Mouse (Mus musculus) stomach, postnatal 0 days (tissue): Measurements from ENCODE around the gene Rreb1. TPM values are rescaled to one million over a fixed set of nuclear protein-coding genes. Genes with fewer than 3 reads are reported as not detected.

ENCODE experiments used
- ATAC-seq: fragments of 200-750 bp; cut with Nextera tagmentation; 2 replicates; pipeline ENCODE4 v1.8.0; 2017; ENCODE audit not compliant: low FRiP score, low TSS enrichment
- DNase-seq: peaks from one replicate; pipeline ENCODE4 v3.0.0-alpha.2; 2016; ENCODE audit warnings: low spot score
- H3K27ac ChIP-seq: fragments of 300-500 bp; sonication (generic); replicated peaks from 2 replicates; pipeline ENCODE4 v1.5.1; 2014; ENCODE audit warnings: mild to moderate bottlenecking, control low read depth
- H3K27me3 ChIP-seq: fragments of 300-500 bp; sonication (generic); 2 replicates; pipeline ENCODE4 v1.6.1; 2014; ENCODE audit warnings: low read length; ENCODE audit not compliant: control insufficient read depth, insufficient read depth
- H3K36me3 ChIP-seq: fragments of 300-500 bp; sonication (generic); 2 replicates; pipeline ENCODE4 v1.6.1; 2014; ENCODE audit warnings: low read length, mixed read lengths; ENCODE audit not compliant: control insufficient read depth, insufficient read depth
- H3K4me1 ChIP-seq: fragments of 300-500 bp; sonication (generic); replicated peaks from 2 replicates; pipeline ENCODE4 v1.6.1; 2014; ENCODE audit warnings: antibody characterized with exemption; ENCODE audit not compliant: control insufficient read depth, insufficient read depth
- H3K4me2 ChIP-seq: fragments of 300-500 bp; sonication (generic); replicated peaks from 2 replicates; pipeline ENCODE4 v1.6.1; 2014; ENCODE audit warnings: low read depth, mild to moderate bottlenecking, control low read depth, moderate library complexity
- H3K4me3 ChIP-seq: fragments of 300-500 bp; sonication (generic); 2 replicates; pipeline ENCODE4 v1.5.1; 2014; ENCODE audit warnings: low read depth, low read length, control low read depth
- H3K9ac ChIP-seq: fragments of 300-500 bp; sonication (generic); 2 replicates; pipeline ENCODE4 v1.6.1; 2014; ENCODE audit warnings: mild to moderate bottlenecking, low read length, control low read depth, mixed read lengths
- H3K9me3 ChIP-seq: fragments of 300-500 bp; sonication (generic); 2 replicates; pipeline ENCODE4 v1.6.1; 2016; ENCODE audit warnings: low read length; ENCODE audit not compliant: control insufficient read depth
- CTCF ChIP-seq: IDR thresholded peaks from 2 replicates; pipeline ENCODE4 v1.5.1; 2016; ENCODE audit warnings: antibody characterized with exemption, low read depth, mild to moderate bottlenecking, moderate library complexity
- EP300 ChIP-seq: optimal IDR thresholded peaks from 2 replicates; pipeline ENCODE3; 2016; ENCODE audit warnings: antibody characterized with exemption
- WGBS: fragments of 180-500 bp; shearing (Covaris S2); extraction: QIAGEN DNeasy Blood & Tissue Kit; methylation state at CpG from one replicate; pipeline ENCODE4 v1.1.7; 2014; 5-methylcytosine and 5-hydroxymethylcytosine counted together
- polyA plus RNA-seq: library from polyadenylated mRNA; unstranded; fragments of >200 nt; fragmentation: Nextera tagmentation; extraction: Ambion mirVana; gene quantifications from 2 replicates; pipeline ENCODE4 v1.2.1, GENCODE M21; 2015

The Rreb1 gene
- polyA plus RNA-seq, 1 experiment from 2014 or later, result 6.0 TPM

GRCm38 (mm10) chr13:37827263-37827995 is 49.2 kb downstream of the Rreb1 start:
- Histone ChIP-seq H3K36me3 (no peaks in the 10 kb centered on the region), H3K9ac (peak overlapping the region; percentile 84), H3K4me2 (peak overlapping the region; percentile 100), H3K27ac (peak overlapping the region; percentile 94), H3K27me3 (no peaks in the 10 kb centered on the region), H3K4me1 (peaks cover 4% of the 10 kb centered on the region), H3K4me3 (peak overlapping the region; percentile 83), H3K9me3 (no peaks in the 10 kb centered on the region)
- DNase-seq, result peak; percentile 48
- TF ChIP-seq EP300 (no peak), CTCF (peak; percentile 12; the same call in 1 of the 2 replicates)
- WGBS, result 1% methylated on average over 67 of the region's 69 CpGs
- peak; percentile 58; the same call in 1 of the 2 replicates for ATAC-seq

- no peak for ATAC-seq
- Histone ChIP-seq H3K4me3 (peak overlapping the region; percentile 83), H3K9ac (peak overlapping the region; percentile 84), H3K36me3 (no peaks in the 10 kb centered on the region), H3K9me3 (no peaks in the 10 kb centered on the region), H3K4me1 (peaks cover 4% of the 10 kb centered on the region), H3K27me3 (no peaks in the 10 kb centered on the region), H3K4me2 (peak overlapping the region; percentile 100), H3K27ac (peak overlapping the region; percentile 94)
- no peak for DNase-seq
- TF ChIP-seq EP300 (no peak), CTCF (no peak)
- 17% methylated on average over 13 of the region's 13 CpGs for WGBS
Measured at GRCm38 (mm10) chr13:37827996-37828579, 49.9 kb downstream of the Rreb1 start.

- WGBS, result 55% methylated on average over 6 of the region's 6 CpGs
- no peaks in the 10 kb centered on the region for H3K27me3 ChIP-seq
Measured at GRCm38 (mm10) chr13:37828928-37829327, 50.7 kb downstream of the Rreb1 start.

GRCm38 (mm10) chr13:37830256-37830655 is 52.1 kb downstream of the Rreb1 start:
- Histone ChIP-seq H3K4me1 (peaks cover 4% of the 10 kb centered on the region), H3K27me3 (no peaks in the 10 kb centered on the region)

More at GRCm38 (mm10) chr13:37828928-37829327, 50.7 kb downstream of the Rreb1 start:
- no peak overlapping the region for H3K9ac ChIP-seq
- TF ChIP-seq EP300, result no peak
- no peak for TF ChIP-seq CTCF
- DNase-seq (no peak), ATAC-seq (no peak)
- H3K4me3 ChIP-seq, result no peak overlapping the region
- H3K36me3 ChIP-seq, result no peaks in the 10 kb centered on the region
- no peaks in the 10 kb centered on the region for H3K9me3 ChIP-seq
- H3K27ac ChIP-seq, result no peak overlapping the region
- H3K4me1 ChIP-seq, result peaks cover 4% of the 10 kb centered on the region
- no peak overlapping the region for H3K4me2 ChIP-seq

GRCm38 (mm10) chr13:37830874-37831311 is 52.7 kb downstream of the Rreb1 start:
- peak overlapping the region; percentile 58; the same call in 1 of the 2 replicates for H3K27ac ChIP-seq
- peaks cover 4% of the 10 kb centered on the region; the same call in 1 of the 2 replicates for H3K4me1 ChIP-seq
- peak; percentile 75 for DNase-seq
- H3K4me3 ChIP-seq, result no peak overlapping the region
- H3K4me2 ChIP-seq, result no peak overlapping the region
- TF ChIP-seq EP300 (no peak), CTCF (no peak)
- H3K9me3 ChIP-seq, result no peaks in the 10 kb centered on the region
- ATAC-seq, result peak; percentile 75
- no peak overlapping the region for H3K9ac ChIP-seq
- no peaks in the 10 kb centered on the region for H3K36me3 ChIP-seq
- H3K27me3 ChIP-seq, result no peaks in the 10 kb centered on the region
- 37% methylated on average over 4 of the region's 4 CpGs for WGBS

More at GRCm38 (mm10) chr13:37830256-37830655, 52.1 kb downstream of the Rreb1 start:
- Histone ChIP-seq H3K27ac (no peak overlapping the region), H3K9me3 (no peaks in the 10 kb centered on the region), H3K9ac (no peak overlapping the region), H3K4me3 (no peak overlapping the region), H3K36me3 (no peaks in the 10 kb centered on the region), H3K4me2 (no peak overlapping the region)
- 84% methylated on average over 2 of the region's 2 CpGs for WGBS
- TF ChIP-seq CTCF (no peak), EP300 (no peak)
- no peak for ATAC-seq
- no peak for DNase-seq

GRCm38 (mm10) chr13:37832481-37832880 is 54.3 kb downstream of the Rreb1 start:
- no peaks in the 10 kb centered on the region for H3K36me3 ChIP-seq
- H3K27me3 ChIP-seq, result no peaks in the 10 kb centered on the region
- TF ChIP-seq EP300, result no peak
- no peak for TF ChIP-seq CTCF
- H3K27ac ChIP-seq, result 0 out of 2 replicates have a peak overlapping the region, but pooled peaks have one; percentile 30
- H3K4me1 ChIP-seq, result peaks cover 4% of the 10 kb centered on the region; the same call in 1 of the 2 replicates
- no peak for DNase-seq
- WGBS, result 45% methylated on average over 5 of the region's 5 CpGs
- H3K4me3 ChIP-seq, result no peak overlapping the region
- H3K4me2 ChIP-seq, result no peak overlapping the region
- ATAC-seq, result no peak
- no peak overlapping the region for H3K9ac ChIP-seq
- no peaks in the 10 kb centered on the region for H3K9me3 ChIP-seq
